Mouse (Mus musculus): ENCODE measurements at regions not wholly inside any gene's neighbourhood (a gene's known extent, or its start where the extent isn't known, plus 50 kb on each side); places are given as distances from the start of the nearest gene placed in this dataset.
A peak's percentile ranks its signal among the peaks of the same experiment; 100 is the strongest.

GRCm38 (mm10) chr3:48911758-48912157, 845.4 kb downstream of the Pcdh18 start:
- DNase-seq (ENCODE audit: low read depth, low spot score), result no peak

- no peak for DNase-seq (ENCODE audit: low read depth, low spot score)
Measured at GRCm38 (mm10) chr3:48890403-48890802, 866.7 kb downstream of the Pcdh18 start.

- DNase-seq (ENCODE audit: low read depth, low spot score), result no peak
Measured at GRCm38 (mm10) chr3:48887885-48888284, 869.2 kb downstream of the Pcdh18 start.

GRCm38 (mm10) chr3:48869527-48869926, 887.6 kb downstream of the Pcdh18 start:
- DNase-seq (ENCODE audit: low read depth, low spot score), result no peak

- peak; percentile 88 for DNase-seq (ENCODE audit: low read depth, low spot score)
Measured at GRCm38 (mm10) chr3:48846049-48846653, 911.0 kb downstream of the Pcdh18 start.

GRCm38 (mm10) chr3:48840692-48841091, 916.4 kb downstream of the Pcdh18 start:
- DNase-seq (ENCODE audit: low read depth, low spot score), result no peak

- no peak for DNase-seq (ENCODE audit: low read depth, low spot score)
Measured at GRCm38 (mm10) chr3:48823360-48823759, 933.8 kb downstream of the Pcdh18 start.

GRCm38 (mm10) chr3:48804398-48804797, 952.7 kb downstream of the Pcdh18 start:
- DNase-seq (ENCODE audit: low read depth, low spot score), result no peak

GRCm38 (mm10) chr3:48771709-48772108, 985.4 kb downstream of the Pcdh18 start:
- DNase-seq (ENCODE audit: low read depth, low spot score), result no peak
